Mouse (Mus musculus) C2C12 (cell line): ENCODE results near the gene Actb.

ENCODE experiments used
- CEBPB ChIP-seq: IDR thresholded peaks from one replicate; pipeline ENCODE4 v1.6.1; 2011; ENCODE audit warnings: low read depth, mild to moderate bottlenecking, control low read depth, moderate library complexity
- CTCF ChIP-seq: IDR thresholded peaks from one replicate; pipeline ENCODE4 v1.5.1; 2011; ENCODE audit not compliant: control insufficient read depth, insufficient read depth, insufficient read length
- FOSL1 ChIP-seq: IDR thresholded peaks from one replicate; pipeline ENCODE4 v1.8.0; 2011; ENCODE audit warnings: mild to moderate bottlenecking, low read length; ENCODE audit not compliant: poor library complexity, insufficient read depth, severe bottlenecking
- MAX ChIP-seq: IDR thresholded peaks from one replicate; pipeline ENCODE4 v1.6.1; 2011; ENCODE audit warnings: mild to moderate bottlenecking, control low read depth
- MYOD1 ChIP-seq: IDR thresholded peaks from one replicate; pipeline ENCODE4 v1.6.1; 2011; ENCODE audit warnings: low read depth; ENCODE audit not compliant: control insufficient read depth, insufficient read length
- MYOG ChIP-seq: IDR thresholded peaks from one replicate; pipeline ENCODE4 v1.6.1; 2011; ENCODE audit not compliant: control insufficient read depth, insufficient read length; ENCODE audit errors: extremely low read depth
- USF1 ChIP-seq: IDR thresholded peaks from one replicate; pipeline ENCODE4 v1.6.1; 2011; ENCODE audit warnings: low read depth, mild to moderate bottlenecking, control low read depth, moderate library complexity

DNA sequence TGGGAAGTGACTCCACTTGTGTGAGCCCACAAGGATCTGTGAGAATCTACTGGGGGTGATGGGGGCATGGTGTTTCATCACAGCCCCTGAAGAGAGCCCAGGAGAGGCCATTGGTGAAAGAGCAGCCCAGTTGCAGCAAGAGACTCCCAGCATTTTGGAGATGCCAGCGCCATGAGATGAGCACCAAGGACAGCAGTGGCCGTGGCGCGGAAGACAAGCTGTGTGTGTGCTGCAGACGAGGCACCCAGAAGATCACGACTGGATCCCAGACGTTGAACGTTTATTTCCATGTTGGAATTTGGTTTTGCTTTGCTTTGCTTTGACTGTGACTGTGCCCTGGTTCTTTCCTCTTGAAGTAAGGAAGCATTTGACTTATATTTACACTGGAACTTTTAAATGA is 10.8 kb upstream of the Actb start:
- TF ChIP-seq MYOD1 (no peak), CTCF (no peak), MYOG (no peak), FOSL1 (no peak), MAX (no peak), CEBPB (no peak), USF1 (no peak)
